Mouse (Mus musculus): ENCODE results near the gene Ldlrad1. TPM values are rescaled to one million over a fixed set of nuclear protein-coding genes. Genes with fewer than 3 reads are reported as not detected.

Ldlrad1 gene
- polyA plus RNA-seq, 1 experiment from 2014 or later: not detected

GRCm38 (mm10) chr4:107178830-107179490 is 30.0 kb upstream of the Ldlrad1 start, which contains the start of gene Tceanc2:
Gene Tceanc2 (minus strand): TSS chr4:107179116.
- Histone ChIP-seq H3K4me1 (ENCODE audit: control insufficient read depth, insufficient read depth, low read length) (peaks cover 18% of the 10 kb centered on the region), H3K27me3 (replicated peaks; ENCODE audit: control insufficient read depth, insufficient read depth, low read length) (no peaks in the 10 kb centered on the region), H3K4me3 (ENCODE audit: low read depth, low read length) (peak within 1 kb of the TSS; percentile 91), H3K27ac (ENCODE audit: low read depth, low read length) (peak within 1 kb of the TSS; percentile 95), H3K36me3 (ENCODE audit: control insufficient read depth, insufficient read depth, low read length) (peaks cover 13% of the 10 kb centered on the region), H3K9ac (ENCODE audit: low read length) (peak within 1 kb of the TSS; percentile 87), H3K9me3 (replicated peaks; ENCODE audit: control insufficient read depth, low read length) (no peaks in the 10 kb centered on the region), H3K4me2 (ENCODE audit: low read length) (peak within 1 kb of the TSS; percentile 73)
- ATAC-seq (peak; percentile 29), DNase-seq (ENCODE audit: low spot score) (peak; percentile 50)
- WGBS: under 1% methylated on average over 47 of the region's 47 CpGs

- H3K27ac ChIP-seq (ENCODE audit: low read depth, low read length): peak overlapping the region; percentile 95
- peaks cover 18% of the 10 kb centered on the region for H3K4me1 ChIP-seq (ENCODE audit: control insufficient read depth, insufficient read depth, low read length)
- 5% methylated on average over 8 of the region's 8 CpGs for WGBS
- DNase-seq (ENCODE audit: low spot score): peak; percentile 40
- peaks cover 10% of the 10 kb centered on the region for H3K36me3 ChIP-seq (ENCODE audit: control insufficient read depth, insufficient read depth, low read length)
- H3K9me3 ChIP-seq (replicated peaks; ENCODE audit: control insufficient read depth, low read length): no peaks in the 10 kb centered on the region
- ATAC-seq: no peak
- H3K4me3 ChIP-seq (ENCODE audit: low read depth, low read length): peak overlapping the region; percentile 91
- H3K4me2 ChIP-seq (ENCODE audit: low read length): peak overlapping the region; percentile 73
- peak overlapping the region; percentile 87 for H3K9ac ChIP-seq (ENCODE audit: low read length)
- no peaks in the 10 kb centered on the region for H3K27me3 ChIP-seq (replicated peaks; ENCODE audit: control insufficient read depth, insufficient read depth, low read length)
These were observed 29.4 kb upstream of the Ldlrad1 start for GRCm38 (mm10) chr4:107179561-107179960.

- no peaks in the 10 kb centered on the region for H3K27me3 ChIP-seq (replicated peaks; ENCODE audit: control insufficient read depth, insufficient read depth, low read length)
- H3K4me2 ChIP-seq (ENCODE audit: low read length): no peak overlapping the region
- DNase-seq (ENCODE audit: low spot score) (no peak), ATAC-seq (no peak)
- H3K36me3 ChIP-seq (ENCODE audit: control insufficient read depth, insufficient read depth, low read length): 0 out of 2 replicates have a peak, but pooled peaks cover 2% of the 10 kb centered on the region
- H3K4me1 ChIP-seq (ENCODE audit: control insufficient read depth, insufficient read depth, low read length): peaks cover 18% of the 10 kb centered on the region
- no peaks in the 10 kb centered on the region for H3K9me3 ChIP-seq (replicated peaks; ENCODE audit: control insufficient read depth, low read length)
- H3K9ac ChIP-seq (ENCODE audit: low read length): no peak overlapping the region
- no peak overlapping the region for H3K4me3 ChIP-seq (ENCODE audit: low read depth, low read length)
- H3K27ac ChIP-seq (ENCODE audit: low read depth, low read length): no peak overlapping the region
These were observed 28.2 kb upstream of the Ldlrad1 start for GRCm38 (mm10) chr4:107180746-107181145.

- WGBS: 85% methylated on average over 6 of the region's 6 CpGs
- Histone ChIP-seq H3K36me3 (ENCODE audit: control insufficient read depth, insufficient read depth, low read length) (peaks cover 11% of the 10 kb centered on the region), H3K27ac (ENCODE audit: low read depth, low read length) (no peak overlapping the region), H3K9me3 (replicated peaks; ENCODE audit: control insufficient read depth, low read length) (no peaks in the 10 kb centered on the region), H3K9ac (ENCODE audit: low read length) (no peak overlapping the region), H3K4me1 (ENCODE audit: control insufficient read depth, insufficient read depth, low read length) (peaks cover 18% of the 10 kb centered on the region), H3K4me3 (ENCODE audit: low read depth, low read length) (no peak overlapping the region), H3K27me3 (replicated peaks; ENCODE audit: control insufficient read depth, insufficient read depth, low read length) (no peaks in the 10 kb centered on the region), H3K4me2 (ENCODE audit: low read length) (no peak overlapping the region)
- DNase-seq (ENCODE audit: low spot score) (no peak), ATAC-seq (no peak)
These were observed 27.1 kb upstream of the Ldlrad1 start for GRCm38 (mm10) chr4:107181866-107182265.

- H3K9me3 ChIP-seq (replicated peaks; ENCODE audit: control insufficient read depth, low read length): no peaks in the 10 kb centered on the region
- no peaks in the 10 kb centered on the region for H3K27me3 ChIP-seq (replicated peaks; ENCODE audit: control insufficient read depth, insufficient read depth, low read length)
- H3K9ac ChIP-seq (ENCODE audit: low read length): no peak overlapping the region
- no peak for DNase-seq (ENCODE audit: low spot score)
- peaks cover 20% of the 10 kb centered on the region for H3K36me3 ChIP-seq (ENCODE audit: control insufficient read depth, insufficient read depth, low read length)
- no peak overlapping the region for H3K4me2 ChIP-seq (ENCODE audit: low read length)
- WGBS: 77% methylated on average over 2 of the region's 2 CpGs
- no peak for ATAC-seq
- H3K4me1 ChIP-seq (ENCODE audit: control insufficient read depth, insufficient read depth, low read length): peaks cover 13% of the 10 kb centered on the region
- no peak overlapping the region for H3K27ac ChIP-seq (ENCODE audit: low read depth, low read length)
- no peak overlapping the region for H3K4me3 ChIP-seq (ENCODE audit: low read depth, low read length)
These were observed 26.2 kb upstream of the Ldlrad1 start for GRCm38 (mm10) chr4:107182796-107183195.

- Histone ChIP-seq H3K36me3 (ENCODE audit: control insufficient read depth, insufficient read depth, low read length) (peaks cover 24% of the 10 kb centered on the region), H3K4me1 (ENCODE audit: control insufficient read depth, insufficient read depth, low read length) (peaks cover 13% of the 10 kb centered on the region), H3K4me2 (ENCODE audit: low read length) (no peak overlapping the region), H3K27ac (ENCODE audit: low read depth, low read length) (no peak overlapping the region), H3K4me3 (ENCODE audit: low read depth, low read length) (no peak overlapping the region), H3K9me3 (replicated peaks; ENCODE audit: control insufficient read depth, low read length) (no peaks in the 10 kb centered on the region), H3K9ac (ENCODE audit: low read length) (no peak overlapping the region), H3K27me3 (replicated peaks; ENCODE audit: control insufficient read depth, insufficient read depth, low read length) (no peaks in the 10 kb centered on the region)
- WGBS: 89% methylated on average over 4 of the region's 4 CpGs
- ATAC-seq: no peak
- no peak for DNase-seq (ENCODE audit: low spot score)
These were observed 25.8 kb upstream of the Ldlrad1 start for GRCm38 (mm10) chr4:107183203-107183602.

GRCm38 (mm10) chr4:107185703-107186102 is 23.3 kb upstream of the Ldlrad1 start:
- H3K4me2 ChIP-seq (ENCODE audit: low read length): no peak overlapping the region
- WGBS: 71% methylated on average over 3 of the region's 3 CpGs
- H3K36me3 ChIP-seq (ENCODE audit: control insufficient read depth, insufficient read depth, low read length): peaks cover 47% of the 10 kb centered on the region
- H3K4me1 ChIP-seq (ENCODE audit: control insufficient read depth, insufficient read depth, low read length): peaks cover 6% of the 10 kb centered on the region
- DNase-seq (ENCODE audit: low spot score) (no peak), ATAC-seq (no peak)
- H3K27me3 ChIP-seq (replicated peaks; ENCODE audit: control insufficient read depth, insufficient read depth, low read length): no peaks in the 10 kb centered on the region
- H3K9ac ChIP-seq (ENCODE audit: low read length): no peak overlapping the region
- H3K27ac ChIP-seq (ENCODE audit: low read depth, low read length): no peak overlapping the region
- no peak overlapping the region for H3K4me3 ChIP-seq (ENCODE audit: low read depth, low read length)
- no peaks in the 10 kb centered on the region for H3K9me3 ChIP-seq (replicated peaks; ENCODE audit: control insufficient read depth, low read length)

- 94% methylated on average over 3 of the region's 3 CpGs for WGBS
- no peaks in the 10 kb centered on the region for H3K27me3 ChIP-seq (replicated peaks; ENCODE audit: control insufficient read depth, insufficient read depth, low read length)
- no peak overlapping the region for H3K4me3 ChIP-seq (ENCODE audit: low read depth, low read length)
- H3K4me2 ChIP-seq (ENCODE audit: low read length): no peak overlapping the region
- H3K36me3 ChIP-seq (ENCODE audit: control insufficient read depth, insufficient read depth, low read length): peaks cover 85% of the 10 kb centered on the region
- ATAC-seq: no peak
- H3K4me1 ChIP-seq (ENCODE audit: control insufficient read depth, insufficient read depth, low read length): no peaks in the 10 kb centered on the region
- DNase-seq (ENCODE audit: low spot score): no peak
- H3K9ac ChIP-seq (ENCODE audit: low read length): no peak overlapping the region
- H3K27ac ChIP-seq (ENCODE audit: low read depth, low read length): no peak overlapping the region
- H3K9me3 ChIP-seq (replicated peaks; ENCODE audit: control insufficient read depth, low read length): no peaks in the 10 kb centered on the region
These were observed 15.1 kb upstream of the Ldlrad1 start for GRCm38 (mm10) chr4:107193841-107194240.

GRCm38 (mm10) chr4:107196454-107196853 is 12.5 kb upstream of the Ldlrad1 start:
- Histone ChIP-seq H3K4me1 (ENCODE audit: control insufficient read depth, insufficient read depth, low read length) (no peaks in the 10 kb centered on the region), H3K36me3 (ENCODE audit: control insufficient read depth, insufficient read depth, low read length) (peaks cover 89% of the 10 kb centered on the region), H3K27ac (ENCODE audit: low read depth, low read length) (no peak overlapping the region), H3K9ac (ENCODE audit: low read length) (no peak overlapping the region), H3K9me3 (replicated peaks; ENCODE audit: control insufficient read depth, low read length) (no peaks in the 10 kb centered on the region), H3K4me3 (ENCODE audit: low read depth, low read length) (no peak overlapping the region), H3K27me3 (replicated peaks; ENCODE audit: control insufficient read depth, insufficient read depth, low read length) (no peaks in the 10 kb centered on the region), H3K4me2 (ENCODE audit: low read length) (no peak overlapping the region)
- ATAC-seq: no peak
- 97% methylated on average over 2 of the region's 2 CpGs for WGBS
- no peak for DNase-seq (ENCODE audit: low spot score)
